Mouse (Mus musculus) spleen, postnatal 10 days (tissue): ENCODE results near the gene Gnl1.
"Not testable (repeated sequence)": the region's sequence is repeated elsewhere in the genome, so short reads cannot be mapped to it uniquely, and the experiment has no call there.

Experiments used
- DNase-seq, 2 experiments: peaks; one replicate each; pipeline ENCODE4 v3.0.0; 2021 to 2022; ENCODE audit warnings: low spot score in 2 of 2

The Gnl1 gene

GRCm38 (mm10) chr17:35994175-35994878 lies 14.7 kb downstream of the Gnl1 start:
- DNase-seq: peak; percentile 69 to 84

- DNase-seq: peak in 1 of 2 experiments; percentile 28
Observed at GRCm38 (mm10) chr17:35994879-35995240, 15.2 kb downstream of the Gnl1 start.

GRCm38 (mm10) chr17:35996949-35997348 lies 17.3 kb downstream of the Gnl1 start:
- DNase-seq: peak; percentile 98 to 99

DNA sequence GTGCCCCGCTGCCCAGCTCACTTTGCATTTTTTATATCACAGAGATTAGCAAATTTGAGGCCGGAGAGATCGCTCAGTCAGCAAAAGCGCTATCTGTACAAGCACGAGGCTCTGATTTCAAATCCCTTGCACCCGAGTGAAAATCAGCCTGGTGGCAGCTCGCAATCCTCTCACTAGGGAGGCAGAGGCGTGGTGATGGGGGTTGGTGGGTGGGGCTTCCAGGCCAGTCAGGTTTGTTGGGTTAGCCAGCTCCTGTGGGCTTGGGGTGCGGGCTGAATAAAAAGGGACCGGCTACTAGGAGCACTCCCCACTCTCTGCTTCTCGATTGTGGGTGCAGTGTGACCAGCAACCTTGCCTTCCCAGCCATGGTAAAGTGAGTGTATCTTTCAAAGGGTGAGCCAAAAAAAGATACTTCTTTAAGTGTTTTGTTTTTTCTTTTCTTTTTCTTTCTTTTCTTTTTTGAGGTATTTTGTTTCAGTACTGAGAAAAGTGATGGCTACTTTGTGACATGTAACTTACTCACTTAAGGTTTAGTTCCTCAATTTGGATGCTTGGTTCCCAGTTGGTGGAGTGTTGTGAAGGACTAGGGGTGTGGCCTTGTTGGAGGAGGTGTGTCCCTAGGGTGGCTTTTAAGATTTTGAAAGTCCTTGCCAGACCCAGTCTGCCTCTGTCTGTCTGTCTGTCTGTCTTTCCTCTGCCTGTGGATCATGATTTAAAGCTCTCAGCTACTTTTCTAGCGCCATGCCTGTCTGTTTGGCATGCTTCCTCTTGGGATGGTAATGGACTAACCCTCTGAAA lies 18.3 kb downstream of the Gnl1 start:
- peak; percentile 63 to 80 for DNase-seq

DNA sequence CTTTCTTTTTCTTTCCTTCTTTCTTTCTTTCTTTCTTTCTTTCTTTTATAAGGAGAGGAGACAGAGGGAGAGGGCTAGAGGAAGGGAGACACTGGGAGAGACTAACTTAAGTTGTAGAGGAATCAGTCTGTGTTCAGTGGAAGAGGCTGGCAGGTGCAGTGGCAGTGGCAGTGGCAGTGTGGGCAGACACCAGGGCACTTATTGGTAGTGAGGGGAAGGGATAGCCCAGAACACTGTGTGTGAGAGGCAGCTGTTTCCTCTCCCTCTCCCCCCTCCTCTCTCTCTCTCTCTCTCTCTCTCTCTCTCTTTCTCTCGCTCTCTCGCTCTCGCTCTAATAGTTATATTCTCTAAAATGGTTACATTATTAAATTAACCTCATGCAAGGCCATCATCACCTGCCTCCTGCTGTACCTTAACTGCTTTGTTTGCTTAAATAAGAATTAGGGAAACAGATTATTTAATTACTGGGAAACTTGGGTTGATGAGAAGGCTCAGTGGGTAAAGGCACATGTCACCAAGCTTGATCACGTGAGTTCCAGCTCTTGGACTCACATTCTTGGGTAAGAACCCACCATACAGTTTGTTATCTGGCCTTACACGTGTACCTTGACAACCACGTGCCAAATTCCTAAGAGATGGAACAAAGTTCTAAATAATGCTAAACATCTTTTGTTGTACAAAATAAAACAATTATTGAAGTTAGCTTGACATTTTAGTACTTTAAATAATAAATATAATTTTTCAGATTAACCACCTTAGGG lies 19.1 kb downstream of the Gnl1 start:
- peak; percentile 21 to 55 for DNase-seq

GRCm38 (mm10) chr17:35999356-35999755 lies 19.7 kb downstream of the Gnl1 start:
- peak in 1 of 2 experiments; percentile 57 for DNase-seq

GRCm38 (mm10) chr17:36000349-36000748 lies 20.7 kb downstream of the Gnl1 start:
- peak; percentile 39 to 56 for DNase-seq

DNA sequence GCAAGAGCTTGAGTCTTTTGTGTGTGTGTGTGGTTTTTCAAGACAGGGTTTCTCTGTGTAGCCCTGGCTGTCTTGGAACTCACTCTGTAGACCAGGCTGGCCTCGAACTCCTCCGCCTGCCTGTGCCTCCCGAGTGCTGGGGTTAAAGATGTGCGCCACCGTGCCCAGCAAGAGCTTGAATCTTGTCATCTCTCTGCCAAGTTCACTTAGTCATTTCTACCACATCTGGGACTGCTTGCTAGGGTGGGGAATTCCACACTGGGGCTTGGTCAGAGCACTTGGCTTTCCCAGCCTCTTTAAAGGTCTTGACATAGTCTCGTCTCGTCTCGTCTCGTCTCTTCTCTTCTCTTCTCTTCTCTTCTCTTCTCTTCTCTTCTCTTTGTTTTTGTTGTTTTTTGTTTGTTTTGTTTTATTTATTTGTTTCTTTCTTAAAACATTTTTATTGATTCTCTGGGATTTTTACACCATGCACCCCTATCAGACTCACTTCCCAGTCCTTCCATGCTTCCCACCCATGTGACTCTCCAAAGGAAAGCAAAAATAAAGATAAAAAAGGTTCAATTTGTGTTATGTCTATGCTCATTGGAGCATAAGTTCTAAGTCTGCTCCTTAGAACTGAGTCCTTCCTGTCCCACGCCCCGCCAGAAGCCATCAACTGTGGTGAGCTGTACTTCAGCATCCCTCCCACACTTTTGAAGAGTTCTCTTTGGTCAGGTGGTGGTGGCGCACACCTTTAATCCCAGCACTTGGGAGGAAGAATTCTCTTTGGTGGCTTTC lies 21.7 kb downstream of the Gnl1 start:
- peak; percentile 44 to 74 for DNase-seq

- DNase-seq: peak; percentile 68 to 83
Observed at GRCm38 (mm10) chr17:36001966-36002365, 22.3 kb downstream of the Gnl1 start.

GRCm38 (mm10) chr17:36003331-36003730 lies 23.7 kb downstream of the Gnl1 start:
- no peak for DNase-seq

GRCm38 (mm10) chr17:36004409-36004808 lies 24.8 kb downstream of the Gnl1 start:
- not testable (repeated sequence) for DNase-seq

DNA sequence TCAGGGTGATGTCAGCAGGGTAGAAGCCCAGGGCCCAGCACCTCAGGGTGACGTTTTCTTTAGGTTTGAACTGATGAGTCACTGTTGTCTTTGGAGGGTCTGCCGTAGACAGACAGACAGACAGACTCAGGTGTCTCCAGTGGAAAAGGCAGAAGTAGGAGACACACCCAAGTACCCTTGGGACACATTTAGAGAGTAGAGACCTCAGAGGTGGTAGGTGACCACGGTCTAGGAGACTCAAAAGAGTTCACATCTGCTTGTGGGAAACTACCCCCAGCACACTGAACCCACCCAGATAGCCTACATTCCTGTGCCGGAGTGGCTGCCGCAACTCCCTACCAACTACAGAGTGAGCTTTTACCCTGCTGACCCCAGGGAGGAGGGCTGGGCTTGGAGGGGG lies 35.3 kb downstream of the Gnl1 start:
- DNase-seq: no peak

- DNase-seq: no peak
Observed at GRCm38 (mm10) chr17:36017046-36017445, 37.4 kb downstream of the Gnl1 start.

DNA sequence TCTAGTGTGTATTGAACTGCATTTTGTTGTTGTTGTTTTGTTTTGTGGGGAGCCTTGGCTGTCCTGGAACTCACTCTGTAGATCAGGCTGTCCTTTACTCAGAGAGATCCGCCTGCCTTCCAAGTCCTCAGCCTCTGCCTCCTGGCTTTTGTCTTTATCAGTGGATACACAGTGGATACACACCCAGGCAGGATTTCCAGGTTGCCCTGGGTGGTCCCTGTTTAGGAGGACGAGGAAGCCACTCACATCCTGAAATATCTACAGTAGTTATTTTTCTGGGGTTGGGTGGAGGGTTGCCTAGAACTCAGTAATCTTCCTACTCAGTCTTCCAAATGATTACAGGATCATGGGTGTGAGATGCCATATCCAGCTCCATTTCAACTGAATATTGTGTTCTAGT lies 39.3 kb downstream of the Gnl1 start:
- peak in 1 of 2 experiments; percentile 52 for DNase-seq

- no peak for DNase-seq
Observed at GRCm38 (mm10) chr17:36019519-36019918, 39.9 kb downstream of the Gnl1 start.

GRCm38 (mm10) chr17:36020191-36021073 lies 40.8 kb downstream of the Gnl1 start, which contains the start of gene H2-T24:
Gene H2-T24, minus strand, starts transcription at chr17:36020560.
- peak; percentile 88 to 90 for DNase-seq

GRCm38 (mm10) chr17:36021309-36021708 lies 41.7 kb downstream of the Gnl1 start:
- no peak for DNase-seq

DNA sequence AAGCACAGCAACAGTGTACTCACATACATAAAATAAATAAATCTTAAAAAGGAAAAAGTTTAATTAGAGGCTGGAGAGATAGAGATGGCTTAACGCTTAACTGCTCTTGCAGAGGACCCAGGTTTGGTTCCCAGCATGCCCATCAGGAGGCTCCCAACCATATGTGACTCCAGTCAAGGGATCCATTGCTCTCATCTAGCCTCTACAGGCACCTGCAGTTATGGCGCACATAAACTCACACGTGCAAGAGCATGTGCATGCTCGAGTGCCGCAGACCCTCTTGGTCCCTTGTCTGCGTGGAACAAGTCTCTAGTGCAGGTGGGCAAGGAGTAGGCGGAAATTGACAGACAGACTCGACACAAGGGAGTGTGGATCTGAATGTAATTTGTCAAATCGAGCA lies 42.4 kb downstream of the Gnl1 start:
- DNase-seq: peak in 1 of 2 experiments; percentile 20

GRCm38 (mm10) chr17:36022922-36023321 lies 43.3 kb downstream of the Gnl1 start:
- DNase-seq: peak in 1 of 2 experiments; percentile 13
